Mouse (Mus musculus): ENCODE data around the gene Hipk2. TPM values are rescaled to one million over a fixed set of nuclear protein-coding genes. Genes with fewer than 3 reads are reported as not detected.

Hipk2 gene
- polyA plus RNA-seq, 1 experiment from 2014 or later = 27.4 TPM

- H3K27ac ChIP-seq (ENCODE audit: low read depth, low read length) = no peak overlapping the region
- no peaks in the 10 kb centered on the region for H3K36me3 ChIP-seq (ENCODE audit: control insufficient read depth, insufficient read depth, low read length)
- H3K4me2 ChIP-seq = peak overlapping the region; percentile 29; the same call in 1 of the 2 replicates
- H3K4me1 ChIP-seq (replicated peaks; ENCODE audit: control insufficient read depth, insufficient read depth, low read length) = peaks cover 82% of the 10 kb centered on the region
- H3K27me3 ChIP-seq (replicated peaks; ENCODE audit: control insufficient read depth, insufficient read depth, low read length) = no peaks in the 10 kb centered on the region
- ATAC-seq (replicated peaks; ENCODE audit: low FRiP score) = peak; percentile 67
- no peak for DNase-seq (ENCODE audit: low spot score)
- H3K9ac ChIP-seq (ENCODE audit: low read depth, low read length) = no peak overlapping the region
- no peaks in the 10 kb centered on the region for H3K9me3 ChIP-seq (ENCODE audit: control insufficient read depth, low read length)
- H3K4me3 ChIP-seq (ENCODE audit: low read depth, low read length) = no peak overlapping the region
- 63% methylated on average over 2 of the region's 2 CpGs for WGBS
Observed at GRCm38 (mm10) chr6:38851740-38852139, 24.2 kb downstream of the Hipk2 start.

DNA sequence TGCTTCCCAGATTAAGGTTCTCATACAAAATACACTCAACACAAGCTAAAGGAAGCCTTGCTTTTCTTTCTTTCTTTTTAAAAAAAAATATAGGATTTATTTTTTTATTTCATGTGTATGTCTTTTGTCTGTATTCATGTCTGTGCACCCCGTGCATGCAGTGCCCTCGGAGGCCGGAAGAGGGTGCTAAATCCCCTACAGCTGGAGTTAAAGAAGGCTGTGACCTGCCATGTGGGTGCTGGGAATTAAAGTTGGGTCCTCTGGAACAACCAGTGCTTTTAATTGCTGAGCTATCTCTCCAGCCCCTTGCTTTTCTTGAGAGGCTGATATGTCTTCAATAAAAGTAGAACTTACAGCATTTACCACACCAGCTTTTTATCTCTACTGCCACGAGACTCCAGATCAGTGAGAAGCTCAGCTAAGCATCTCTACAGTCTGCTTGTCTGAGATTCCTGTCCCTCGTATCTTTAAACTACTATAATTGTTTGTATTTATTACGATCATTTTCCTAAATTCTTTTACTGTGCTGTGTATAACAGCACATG lies 25.2 kb downstream of the Hipk2 start:
- Histone ChIP-seq H3K9me3 (ENCODE audit: control insufficient read depth, low read length) (no peaks in the 10 kb centered on the region), H3K9ac (ENCODE audit: low read depth, low read length) (no peak overlapping the region), H3K4me2 (no peak overlapping the region), H3K27ac (ENCODE audit: low read depth, low read length) (no peak overlapping the region), H3K36me3 (ENCODE audit: control insufficient read depth, insufficient read depth, low read length) (no peaks in the 10 kb centered on the region), H3K4me1 (replicated peaks; ENCODE audit: control insufficient read depth, insufficient read depth, low read length) (peaks cover 87% of the 10 kb centered on the region), H3K4me3 (ENCODE audit: low read depth, low read length) (no peak overlapping the region), H3K27me3 (replicated peaks; ENCODE audit: control insufficient read depth, insufficient read depth, low read length) (no peaks in the 10 kb centered on the region)
- 79% methylated on average over 6 of the region's 6 CpGs for WGBS
- ATAC-seq (replicated peaks; ENCODE audit: low FRiP score) = no peak
- peak; percentile 21 for DNase-seq (ENCODE audit: low spot score)

DNA sequence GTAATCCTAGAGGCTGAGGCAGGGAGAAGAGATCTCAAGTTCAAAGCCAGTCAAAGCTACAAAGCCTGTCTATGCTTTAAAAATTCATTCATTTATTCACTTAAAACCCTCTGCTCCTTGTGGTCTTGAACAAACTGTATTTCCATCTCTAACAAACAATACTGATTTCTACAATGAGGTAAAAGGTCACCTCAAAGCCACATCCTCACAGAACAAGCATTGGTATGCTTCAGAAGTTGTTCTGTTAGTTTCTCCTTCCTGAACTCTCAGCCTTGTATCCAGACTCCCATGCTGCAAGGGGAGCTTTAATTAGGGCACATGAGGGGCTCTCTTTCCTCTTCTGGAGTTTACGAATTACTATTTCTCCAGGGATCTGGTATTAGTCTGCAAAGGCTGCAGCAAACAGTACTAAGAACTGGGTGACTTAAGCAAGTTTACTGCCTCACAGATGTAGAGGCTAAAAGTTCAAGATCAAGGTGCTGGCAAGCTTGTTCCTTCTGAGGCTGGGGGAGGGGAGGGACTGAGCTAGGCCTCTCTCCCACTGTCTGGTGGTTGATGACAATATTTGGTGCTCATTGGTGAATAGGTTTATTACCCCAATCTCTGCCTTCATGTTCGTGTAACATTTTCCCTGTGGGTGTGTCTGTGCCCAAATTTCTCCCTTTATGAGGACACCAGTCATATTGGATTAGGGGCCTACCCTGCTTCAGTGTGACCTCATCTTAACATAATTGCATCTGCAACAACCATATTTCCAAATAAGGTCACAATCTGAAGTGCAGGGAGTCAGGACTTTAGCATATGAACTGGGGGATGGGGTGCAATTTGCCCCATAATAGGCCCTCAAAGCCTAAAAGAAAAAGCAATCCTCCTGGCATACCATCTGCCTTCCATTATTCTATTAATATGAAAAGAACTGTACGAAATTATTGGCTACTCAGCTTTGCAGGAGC lies 27.7 kb downstream of the Hipk2 start:
- Histone ChIP-seq H3K4me1 (replicated peaks; ENCODE audit: control insufficient read depth, insufficient read depth, low read length) (peaks cover 77% of the 10 kb centered on the region), H3K27ac (ENCODE audit: low read depth, low read length) (no peak overlapping the region)
- peak; percentile 28 for DNase-seq (ENCODE audit: low spot score)

GRCm38 (mm10) chr6:38847447-38847846 lies 28.5 kb downstream of the Hipk2 start:
- Histone ChIP-seq H3K27me3 (replicated peaks; ENCODE audit: control insufficient read depth, insufficient read depth, low read length) (no peaks in the 10 kb centered on the region), H3K9me3 (ENCODE audit: control insufficient read depth, low read length) (no peaks in the 10 kb centered on the region), H3K4me2 (no peak overlapping the region), H3K4me1 (replicated peaks; ENCODE audit: control insufficient read depth, insufficient read depth, low read length) (peaks cover 69% of the 10 kb centered on the region), H3K9ac (ENCODE audit: low read depth, low read length) (no peak overlapping the region), H3K4me3 (ENCODE audit: low read depth, low read length) (no peak overlapping the region), H3K27ac (ENCODE audit: low read depth, low read length) (peak overlapping the region; percentile 27), H3K36me3 (ENCODE audit: control insufficient read depth, insufficient read depth, low read length) (no peaks in the 10 kb centered on the region)
- ATAC-seq (replicated peaks; ENCODE audit: low FRiP score) (no peak), DNase-seq (ENCODE audit: low spot score) (no peak)
- 65% methylated on average over 1 of the region's 1 CpGs for WGBS

More for the DNA sequence above, 27.7 kb downstream of the Hipk2 start:
- Histone ChIP-seq H3K36me3 (ENCODE audit: control insufficient read depth, insufficient read depth, low read length) (no peaks in the 10 kb centered on the region), H3K27me3 (replicated peaks; ENCODE audit: control insufficient read depth, insufficient read depth, low read length) (no peaks in the 10 kb centered on the region), H3K4me3 (ENCODE audit: low read depth, low read length) (no peak overlapping the region), H3K4me2 (no peak overlapping the region), H3K9ac (ENCODE audit: low read depth, low read length) (no peak overlapping the region), H3K9me3 (ENCODE audit: control insufficient read depth, low read length) (no peaks in the 10 kb centered on the region)
- WGBS = 84% methylated on average over 3 of the region's 3 CpGs
- ATAC-seq (replicated peaks; ENCODE audit: low FRiP score) = no peak

GRCm38 (mm10) chr6:38846330-38847195 lies 29.4 kb downstream of the Hipk2 start:
- peaks cover 60% of the 10 kb centered on the region for H3K4me1 ChIP-seq (replicated peaks; ENCODE audit: control insufficient read depth, insufficient read depth, low read length)
- H3K9me3 ChIP-seq (ENCODE audit: control insufficient read depth, low read length) = no peaks in the 10 kb centered on the region
- DNase-seq (ENCODE audit: low spot score) (no peak), ATAC-seq (replicated peaks; ENCODE audit: low FRiP score) (peak; percentile 53)
- H3K27ac ChIP-seq (ENCODE audit: low read depth, low read length) = peak overlapping the region; percentile 43; the same call in 1 of the 2 replicates
- WGBS = 75% methylated on average over 6 of the region's 6 CpGs
- H3K4me2 ChIP-seq = peak overlapping the region; percentile 7; the same call in 1 of the 2 replicates
- H3K9ac ChIP-seq (ENCODE audit: low read depth, low read length) = 0 out of 2 replicates have a peak overlapping the region, but pooled peaks have one; percentile 3
- H3K36me3 ChIP-seq (ENCODE audit: control insufficient read depth, insufficient read depth, low read length) = no peaks in the 10 kb centered on the region
- H3K27me3 ChIP-seq (replicated peaks; ENCODE audit: control insufficient read depth, insufficient read depth, low read length) = no peaks in the 10 kb centered on the region
- no peak overlapping the region for H3K4me3 ChIP-seq (ENCODE audit: low read depth, low read length)

GRCm38 (mm10) chr6:38845876-38846275 lies 30.1 kb downstream of the Hipk2 start:
- no peak for DNase-seq (ENCODE audit: low spot score)
- Histone ChIP-seq H3K9ac (ENCODE audit: low read depth, low read length) (no peak overlapping the region), H3K27ac (ENCODE audit: low read depth, low read length) (peak overlapping the region; percentile 43; the same call in 1 of the 2 replicates), H3K4me3 (ENCODE audit: low read depth, low read length) (no peak overlapping the region), H3K27me3 (replicated peaks; ENCODE audit: control insufficient read depth, insufficient read depth, low read length) (no peaks in the 10 kb centered on the region), H3K4me1 (replicated peaks; ENCODE audit: control insufficient read depth, insufficient read depth, low read length) (peaks cover 58% of the 10 kb centered on the region), H3K36me3 (ENCODE audit: control insufficient read depth, insufficient read depth, low read length) (no peaks in the 10 kb centered on the region), H3K4me2 (no peak overlapping the region; the same call in 1 of the 2 replicates), H3K9me3 (ENCODE audit: control insufficient read depth, low read length) (no peaks in the 10 kb centered on the region)
- 79% methylated on average over 5 of the region's 5 CpGs for WGBS
- ATAC-seq (replicated peaks; ENCODE audit: low FRiP score) = no peak

DNA sequence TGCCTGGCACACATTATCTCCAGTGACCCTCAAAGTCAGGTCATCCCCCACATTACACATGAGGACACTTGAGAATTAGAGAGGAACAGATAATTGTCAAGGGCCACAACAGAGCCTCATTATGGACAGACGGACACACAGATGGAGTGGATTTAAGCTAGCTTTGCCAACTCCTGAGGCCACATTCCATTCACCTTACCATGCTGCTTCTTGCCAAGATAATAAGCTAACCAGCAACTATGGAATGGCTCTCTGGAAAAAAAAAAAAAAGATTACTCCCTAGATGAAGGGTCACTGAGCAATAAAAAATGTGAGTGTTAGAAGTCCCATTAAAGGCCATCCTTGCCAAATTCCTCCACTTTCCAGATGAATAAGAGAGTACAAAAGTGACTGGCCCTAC lies 30.8 kb downstream of the Hipk2 start:
- Histone ChIP-seq H3K27ac (ENCODE audit: low read depth, low read length) (no peak overlapping the region; the same call in 1 of the 2 replicates), H3K4me3 (ENCODE audit: low read depth, low read length) (no peak overlapping the region), H3K36me3 (ENCODE audit: control insufficient read depth, insufficient read depth, low read length) (no peaks in the 10 kb centered on the region), H3K9ac (ENCODE audit: low read depth, low read length) (no peak overlapping the region), H3K9me3 (ENCODE audit: control insufficient read depth, low read length) (no peaks in the 10 kb centered on the region), H3K4me1 (replicated peaks; ENCODE audit: control insufficient read depth, insufficient read depth, low read length) (peaks cover 55% of the 10 kb centered on the region), H3K27me3 (replicated peaks; ENCODE audit: control insufficient read depth, insufficient read depth, low read length) (no peaks in the 10 kb centered on the region), H3K4me2 (no peak overlapping the region)
- ATAC-seq (replicated peaks; ENCODE audit: low FRiP score) (no peak), DNase-seq (ENCODE audit: low spot score) (no peak)
- WGBS = 84% methylated on average over 1 of the region's 1 CpGs

DNA sequence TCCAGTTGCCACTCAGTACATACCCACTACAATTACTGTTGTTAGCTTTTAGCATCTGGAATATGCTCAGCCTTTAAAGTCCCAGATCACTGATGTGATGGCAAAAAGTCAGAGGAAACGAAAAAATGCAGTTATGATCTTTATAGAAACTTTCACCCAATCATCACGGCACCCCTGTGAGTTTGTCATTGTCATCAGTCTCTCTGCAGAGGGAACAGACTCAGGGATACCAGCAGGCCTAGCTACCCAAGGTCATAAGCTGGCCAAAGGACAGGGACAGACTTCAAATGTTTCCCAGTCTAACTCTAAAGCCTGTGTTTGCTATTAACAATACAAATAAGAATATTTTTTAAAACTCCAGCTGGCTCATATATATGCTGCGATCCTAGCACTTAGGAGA lies 34.4 kb downstream of the Hipk2 start:
- H3K27me3 ChIP-seq (replicated peaks; ENCODE audit: control insufficient read depth, insufficient read depth, low read length) = no peaks in the 10 kb centered on the region
- H3K9me3 ChIP-seq (ENCODE audit: control insufficient read depth, low read length) = no peaks in the 10 kb centered on the region
- DNase-seq (ENCODE audit: low spot score) = no peak
- peaks cover 32% of the 10 kb centered on the region for H3K4me1 ChIP-seq (replicated peaks; ENCODE audit: control insufficient read depth, insufficient read depth, low read length)
- H3K4me3 ChIP-seq (ENCODE audit: low read depth, low read length) = no peak overlapping the region
- H3K27ac ChIP-seq (ENCODE audit: low read depth, low read length) = no peak overlapping the region
- no peaks in the 10 kb centered on the region for H3K36me3 ChIP-seq (ENCODE audit: control insufficient read depth, insufficient read depth, low read length)
- H3K9ac ChIP-seq (ENCODE audit: low read depth, low read length) = no peak overlapping the region
- 77% methylated on average over 3 of the region's 3 CpGs for WGBS
- ATAC-seq (replicated peaks; ENCODE audit: low FRiP score) = no peak
- no peak overlapping the region for H3K4me2 ChIP-seq
